ENCODE assay signal across 8 mouse cellular contexts in the genomic region with DNA sequence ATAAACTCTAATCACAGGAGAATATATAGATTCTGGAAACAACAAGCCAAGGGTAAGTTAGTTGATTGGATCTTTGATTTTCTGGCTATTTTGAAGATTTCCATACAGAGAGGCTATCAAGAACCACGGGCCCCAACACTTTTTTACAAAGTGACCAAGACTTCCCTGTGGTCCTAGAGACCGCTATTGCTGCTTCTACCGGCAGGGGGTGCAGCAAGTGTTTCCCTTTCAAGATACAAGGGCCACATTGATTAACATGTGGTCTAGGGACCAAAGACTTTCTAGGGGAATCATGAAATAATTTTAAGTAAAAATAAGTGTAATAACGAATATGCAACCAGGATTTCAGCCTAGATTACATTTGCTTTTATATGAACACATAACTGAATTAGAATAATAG. TPM values are rescaled to one million over a fixed set of nuclear protein-coding genes. Genes with fewer than 3 reads are reported as not detected.
DNase-seq lines count a peak whose midpoint lies in the region; ATAC-seq and TF ChIP-seq lines count a peak whose summit lies in the region.

No protein-coding gene starts in this region.

- no peaks in the 10 kb centered on the region for H3K79me2 ChIP-seq in MEL (ENCODE audit: control insufficient read depth, insufficient read depth, low read length, poor library complexity)

- ATAC-seq in intestine, postnatal 0 days = no peak
- no peak for ATAC-seq in intestine, embryonic 16.5 days
- ATAC-seq in neural tube, embryonic 11.5 days (ENCODE audit: insufficient read depth, low FRiP score, low TSS enrichment) = no peak

- TF ChIP-seq RAD21 in MEL (IDR thresholded peaks at IDR 0.05; ENCODE audit: low read depth, low read length) = peak; percentile 21

- no peak overlapping the region for H3K4me2 ChIP-seq in intestine, postnatal 0 days (replicated peaks; ENCODE audit: low read depth)
- H3K4me2 ChIP-seq in intestine, embryonic 16.5 days (ENCODE audit: low read depth, low read length) = no peak overlapping the region
- H3K4me2 ChIP-seq in neural tube, embryonic 11.5 days (ENCODE audit: low read depth) = no peak overlapping the region

- H3K27ac ChIP-seq in intestine, postnatal 0 days (ENCODE audit: low read depth, low read length) = no peak overlapping the region
- H3K27ac ChIP-seq in intestine, embryonic 16.5 days (ENCODE audit: low read length) = no peak overlapping the region
- no peak overlapping the region for H3K27ac ChIP-seq in MEL (ENCODE audit: control insufficient read depth, low read depth, low read length)
- H3K27ac ChIP-seq in neural tube, embryonic 11.5 days (ENCODE audit: low read depth, low read length) = no peak overlapping the region

- no peaks in the 10 kb centered on the region for H3K36me3 ChIP-seq in intestine, postnatal 0 days (ENCODE audit: control insufficient read depth, insufficient read depth)
- H3K36me3 ChIP-seq in intestine, embryonic 16.5 days (ENCODE audit: control insufficient read depth, insufficient read depth, low read length) = no peaks in the 10 kb centered on the region
- H3K36me3 ChIP-seq in MEL (ENCODE audit: control insufficient read depth in 1 of 2, insufficient read depth in 2 of 2, low read length in 2 of 2) = peaks cover 0 to 5% of the 10 kb centered on the region in 2 experiments; a peak in 1 of 4 replicates
- no peaks in the 10 kb centered on the region for H3K36me3 ChIP-seq in neural tube, embryonic 11.5 days (ENCODE audit: control insufficient read depth, insufficient read depth, low read length)

- no peak overlapping the region for H3K4me3 ChIP-seq in intestine, postnatal 0 days (ENCODE audit: low read depth, low read length)
- H3K4me3 ChIP-seq in intestine, embryonic 16.5 days (ENCODE audit: low read length) = no peak overlapping the region
- no peak overlapping the region for H3K4me3 ChIP-seq in MEL (ENCODE audit: control insufficient read depth in 1 of 2, insufficient read depth in 1 of 2, low read depth in 2 of 2, low read length in 2 of 2)
- no peak overlapping the region for H3K4me3 ChIP-seq in neural tube, embryonic 11.5 days (ENCODE audit: low read depth, low read length)

- peak; percentile 68 for DNase-seq in MEL (ENCODE audit: low read depth, low spot score)
- DNase-seq in cerebellum, postnatal 10 days = peak; percentile 80 to 82
- DNase-seq in heart, adult 8-10 months (ENCODE audit: low spot score) = peak; percentile 61
- DNase-seq in left cerebral cortex, postnatal 10 days (ENCODE audit: extremely low spot score in 1 of 2, low spot score in 2 of 2) = peak; percentile 28 to 70
- peak; percentile 66 for DNase-seq in neural tube, embryonic 11.5 days (ENCODE audit: low spot score)
- peak; percentile 55 for DNase-seq in thymus, postnatal 25 days

- H3K9ac ChIP-seq in intestine, postnatal 0 days (ENCODE audit: low read depth, low read length) = no peak overlapping the region
- H3K9ac ChIP-seq in intestine, embryonic 16.5 days (ENCODE audit: low read depth, low read length) = no peak overlapping the region
- H3K9ac ChIP-seq in MEL (ENCODE audit: control insufficient read depth, low read depth, low read length, poor library complexity, severe bottlenecking) = no peak overlapping the region
- no peak overlapping the region for H3K9ac ChIP-seq in neural tube, embryonic 11.5 days (ENCODE audit: low read length)

- peak; percentile 85 for TF ChIP-seq CTCF in intestine, postnatal 0 days (IDR thresholded peaks at IDR 0.05; ENCODE audit: low read depth)
- TF ChIP-seq CTCF in MEL (IDR thresholded peaks at IDR 0.05 in 2 of 3, conservative IDR thresholded peaks at IDR 0.05 in 1 of 3; ENCODE audit: control insufficient read depth in 1 of 3, insufficient read depth in 1 of 3, low read depth in 2 of 3, low read length in 3 of 3, poor library complexity in 1 of 3, severe bottlenecking in 1 of 3) = peak; percentile 26 to 73 (median 60); a peak in 5 of 6 replicates

- H3K9me3 ChIP-seq in intestine, postnatal 0 days (ENCODE audit: control insufficient read depth) = no peaks in the 10 kb centered on the region
- no peaks in the 10 kb centered on the region for H3K9me3 ChIP-seq in intestine, embryonic 16.5 days (ENCODE audit: control insufficient read depth, low read length)
- H3K9me3 ChIP-seq in MEL (replicated peaks; ENCODE audit: insufficient read depth, low read length) = no peaks in the 10 kb centered on the region
- H3K9me3 ChIP-seq in neural tube, embryonic 11.5 days (ENCODE audit: control insufficient read depth, low read length) = no peaks in the 10 kb centered on the region

- no peak for TF ChIP-seq EP300 in MEL (IDR thresholded peaks at IDR 0.05; ENCODE audit: low read depth in 1 of 2, low read length in 2 of 2)

- WGBS in intestine, postnatal 0 days = 2% methylated on average over 4 of the region's 4 CpGs
- 5% methylated on average over 4 of the region's 4 CpGs for WGBS in intestine, embryonic 16.5 days
- WGBS in neural tube, embryonic 11.5 days = 6% methylated on average over 4 of the region's 4 CpGs

- intact Hi-C loops in left cerebral cortex, postnatal 10 days (cut with DNase I) = no loop called here

- H3K27me3 ChIP-seq in intestine, postnatal 0 days (replicated peaks; ENCODE audit: control insufficient read depth, insufficient read depth, low read length) = no peaks in the 10 kb centered on the region; the same call in 1 of the 2 replicates
- H3K27me3 ChIP-seq in intestine, embryonic 16.5 days (replicated peaks; ENCODE audit: control insufficient read depth, insufficient read depth, low read length) = no peaks in the 10 kb centered on the region
- H3K27me3 ChIP-seq in MEL (ENCODE audit: control insufficient read depth in 1 of 2, insufficient read depth in 2 of 2, low read length in 2 of 2) = peaks cover 2 to 8% of the 10 kb centered on the region in 2 experiments; a peak in 3 of 4 replicates
- no peaks in the 10 kb centered on the region for H3K27me3 ChIP-seq in neural tube, embryonic 11.5 days (ENCODE audit: control insufficient read depth, insufficient read depth, low read length)

- no peak for TF ChIP-seq POLR2A in MEL (IDR thresholded peaks at IDR 0.05; ENCODE audit: control insufficient read depth in 1 of 2, insufficient read depth in 1 of 2, low read depth in 1 of 2, low read length in 2 of 2, poor library complexity in 1 of 2)

- H3K4me1 ChIP-seq in intestine, postnatal 0 days (replicated peaks; ENCODE audit: control insufficient read depth, insufficient read depth, low read length) = no peaks in the 10 kb centered on the region
- H3K4me1 ChIP-seq in intestine, embryonic 16.5 days (ENCODE audit: control insufficient read depth, insufficient read depth, low read length) = no peaks in the 10 kb centered on the region
- H3K4me1 ChIP-seq in MEL (ENCODE audit: control insufficient read depth in 1 of 2, insufficient read depth in 2 of 2, low read length in 2 of 2) = peaks cover 3 to 14% of the 10 kb centered on the region in 2 experiments; a peak in 2 of 4 replicates
- peaks cover 6% of the 10 kb centered on the region for H3K4me1 ChIP-seq in neural tube, embryonic 11.5 days (ENCODE audit: control insufficient read depth, insufficient read depth, low read length)

TF ChIP-seq in MEL, 35 proteins besides CTCF, POLR2A, EP300 and RAD21:
- TF ChIP-seq SMC3 (IDR thresholded peaks at IDR 0.05; ENCODE audit: low read depth, low read length) (peak; percentile 66), CHD2 (IDR thresholded peaks at IDR 0.05; ENCODE audit: low read length) (no peak), ZC3H11A (IDR thresholded peaks at IDR 0.05; ENCODE audit: low read depth, low read length) (peak; percentile 20; the same call in 1 of the 2 replicates), SIN3A (IDR thresholded peaks at IDR 0.05; ENCODE audit: low read length) (no peak), ZNF384 (IDR thresholded peaks at IDR 0.05; ENCODE audit: low read depth, low read length) (0 out of 2 replicates have a peak, but pooled peaks have one; percentile 27), ZKSCAN1 (IDR thresholded peaks at IDR 0.05; ENCODE audit: low read depth, low read length) (no peak)

RNA-seq across cellular contexts. Expression of a gene that starts 34.5 kb away (rescaled TPM):
- 4.3 and 4.4 TPM in 2 replicates for polyA plus RNA-seq in intestine, postnatal 0 days (2015; fragmentation: Nextera tagmentation; extraction: Ambion mirVana)
- 5.0 and 5.6 TPM in 2 replicates for polyA plus RNA-seq in intestine, embryonic 16.5 days (2015; fragmentation: Nextera tagmentation; extraction: Ambion mirVana)
- total RNA-seq in MEL (2012; rRNA removed) = 8.3 and 8.6 TPM in 2 replicates
- 10 to 100 TPM in 1 of 2 experiments, not detected in 1; 11.3 TPM for polyA plus RNA-seq in MEL (2012; ENCODE audit: insufficient read depth in 1 of 2, insufficient read length in 2 of 2, low read depth in 1 of 2, low replicate concordance in 2 of 2, missing spikeins in 1 of 2)
- total RNA-seq in heart, adult 8-10 months (2022) = 1 to 10 TPM; 3.1 to 4.2 (median 3.6) TPM
- total RNA-seq in left cerebral cortex, postnatal 10 days (2021) = 10 to 100 TPM in 1 of 2 experiments, 1 to 10 TPM in 1; 9.8 to 10.6 TPM
- 14.2 and 15.1 TPM in 2 replicates for polyA plus RNA-seq in neural tube, embryonic 11.5 days (2014; fragmentation: Nextera tagmentation; extraction: Ambion mirVana)
